Mouse (Mus musculus): ENCODE data around the gene Fam118a. TPM values are rescaled to one million over a fixed set of nuclear protein-coding genes. Genes with fewer than 3 reads are reported as not detected.

Gene Fam118a
- polyA plus RNA-seq, 1 experiment from 2014 or later, result 32.6 TPM

GRCm38 (mm10) chr15:85042361-85042954 is 13.7 kb downstream of the Fam118a start:
- peak overlapping the region; percentile 25; the same call in 1 of the 2 replicates for H3K4me2 ChIP-seq (ENCODE audit: low read length)
- peak; percentile 82 for DNase-seq (ENCODE audit: low spot score)
- no peak overlapping the region for H3K9ac ChIP-seq (ENCODE audit: low read length)
- ATAC-seq (replicated peaks; ENCODE audit: low FRiP score, low TSS enrichment, low read depth), result peak; percentile 70; the same call in 1 of the 2 replicates
- peak overlapping the region; percentile 94 for H3K27ac ChIP-seq (ENCODE audit: low read depth)
- peaks cover 23% of the 10 kb centered on the region for H3K4me1 ChIP-seq (replicated peaks; ENCODE audit: control insufficient read depth, insufficient read depth, low read length)
- 12% methylated on average over 4 of the region's 4 CpGs for WGBS
- no peak overlapping the region for H3K4me3 ChIP-seq (ENCODE audit: low read depth, low read length)
- H3K27me3 ChIP-seq (replicated peaks; ENCODE audit: control insufficient read depth, insufficient read depth, low read length), result no peaks in the 10 kb centered on the region
- H3K36me3 ChIP-seq (ENCODE audit: control insufficient read depth, insufficient read depth, low read length), result peaks cover 17% of the 10 kb centered on the region
- no peaks in the 10 kb centered on the region for H3K9me3 ChIP-seq (ENCODE audit: control insufficient read depth, low read length)

- 45% methylated on average over 5 of the region's 5 CpGs for WGBS
These were observed 14.4 kb downstream of the Fam118a start for GRCm38 (mm10) chr15:85043116-85043515.

GRCm38 (mm10) chr15:85043761-85044160 is 15.0 kb downstream of the Fam118a start:
- 71% methylated on average over 5 of the region's 5 CpGs for WGBS
- ATAC-seq (replicated peaks; ENCODE audit: low FRiP score, low TSS enrichment, low read depth), result no peak

More at GRCm38 (mm10) chr15:85043116-85043515, 14.4 kb downstream of the Fam118a start:
- no peak overlapping the region for H3K4me3 ChIP-seq (ENCODE audit: low read depth, low read length)
- H3K36me3 ChIP-seq (ENCODE audit: control insufficient read depth, insufficient read depth, low read length), result peaks cover 23% of the 10 kb centered on the region
- H3K4me2 ChIP-seq (ENCODE audit: low read length), result peak overlapping the region; percentile 25
- peak overlapping the region; percentile 94 for H3K27ac ChIP-seq (ENCODE audit: low read depth)
- no peaks in the 10 kb centered on the region for H3K9me3 ChIP-seq (ENCODE audit: control insufficient read depth, low read length)
- peaks cover 20% of the 10 kb centered on the region for H3K4me1 ChIP-seq (replicated peaks; ENCODE audit: control insufficient read depth, insufficient read depth, low read length)
- H3K27me3 ChIP-seq (replicated peaks; ENCODE audit: control insufficient read depth, insufficient read depth, low read length), result no peaks in the 10 kb centered on the region
- peak overlapping the region; percentile 20; the same call in 1 of the 2 replicates for H3K9ac ChIP-seq (ENCODE audit: low read length)
- DNase-seq (ENCODE audit: low spot score) (no peak), ATAC-seq (replicated peaks; ENCODE audit: low FRiP score, low TSS enrichment, low read depth) (no peak)

GRCm38 (mm10) chr15:85046230-85046950 is 17.6 kb downstream of the Fam118a start:
- peaks cover 53% of the 10 kb centered on the region for H3K36me3 ChIP-seq (ENCODE audit: control insufficient read depth, insufficient read depth, low read length)

More at GRCm38 (mm10) chr15:85043761-85044160, 15.0 kb downstream of the Fam118a start:
- Histone ChIP-seq H3K36me3 (ENCODE audit: control insufficient read depth, insufficient read depth, low read length) (peaks cover 29% of the 10 kb centered on the region), H3K4me2 (ENCODE audit: low read length) (no peak overlapping the region), H3K27me3 (replicated peaks; ENCODE audit: control insufficient read depth, insufficient read depth, low read length) (no peaks in the 10 kb centered on the region), H3K4me3 (ENCODE audit: low read depth, low read length) (no peak overlapping the region), H3K9me3 (ENCODE audit: control insufficient read depth, low read length) (no peaks in the 10 kb centered on the region), H3K9ac (ENCODE audit: low read length) (no peak overlapping the region), H3K4me1 (replicated peaks; ENCODE audit: control insufficient read depth, insufficient read depth, low read length) (peaks cover 17% of the 10 kb centered on the region), H3K27ac (ENCODE audit: low read depth) (no peak overlapping the region)
- no peak for DNase-seq (ENCODE audit: low spot score)

GRCm38 (mm10) chr15:85047865-85048264 is 19.1 kb downstream of the Fam118a start:
- Histone ChIP-seq H3K4me3 (ENCODE audit: low read depth, low read length) (no peak overlapping the region), H3K9me3 (ENCODE audit: control insufficient read depth, low read length) (no peaks in the 10 kb centered on the region), H3K36me3 (ENCODE audit: control insufficient read depth, insufficient read depth, low read length) (peaks cover 66% of the 10 kb centered on the region), H3K4me1 (replicated peaks; ENCODE audit: control insufficient read depth, insufficient read depth, low read length) (peaks cover 4% of the 10 kb centered on the region; the same call in 1 of the 2 replicates), H3K27me3 (replicated peaks; ENCODE audit: control insufficient read depth, insufficient read depth, low read length) (no peaks in the 10 kb centered on the region), H3K27ac (ENCODE audit: low read depth) (no peak overlapping the region), H3K4me2 (ENCODE audit: low read length) (no peak overlapping the region), H3K9ac (ENCODE audit: low read length) (no peak overlapping the region)
- no peak for DNase-seq (ENCODE audit: low spot score)
- WGBS, result 89% methylated on average over 4 of the region's 4 CpGs
- no peak for ATAC-seq (replicated peaks; ENCODE audit: low FRiP score, low TSS enrichment, low read depth)

More at GRCm38 (mm10) chr15:85046230-85046950, 17.6 kb downstream of the Fam118a start:
- H3K4me2 ChIP-seq (ENCODE audit: low read length), result no peak overlapping the region
- H3K27me3 ChIP-seq (replicated peaks; ENCODE audit: control insufficient read depth, insufficient read depth, low read length), result no peaks in the 10 kb centered on the region
- H3K27ac ChIP-seq (ENCODE audit: low read depth), result no peak overlapping the region
- H3K4me3 ChIP-seq (ENCODE audit: low read depth, low read length), result no peak overlapping the region
- ATAC-seq (replicated peaks; ENCODE audit: low FRiP score, low TSS enrichment, low read depth), result no peak
- 88% methylated on average over 14 of the region's 14 CpGs for WGBS
- no peak overlapping the region for H3K9ac ChIP-seq (ENCODE audit: low read length)
- H3K4me1 ChIP-seq (replicated peaks; ENCODE audit: control insufficient read depth, insufficient read depth, low read length), result peaks cover 15% of the 10 kb centered on the region
- H3K9me3 ChIP-seq (ENCODE audit: control insufficient read depth, low read length), result no peaks in the 10 kb centered on the region
- no peak for DNase-seq (ENCODE audit: low spot score)

GRCm38 (mm10) chr15:85049758-85050157 is 21.0 kb downstream of the Fam118a start:
- no peak overlapping the region for H3K4me3 ChIP-seq (ENCODE audit: low read depth, low read length)
- no peaks in the 10 kb centered on the region for H3K9me3 ChIP-seq (ENCODE audit: control insufficient read depth, low read length)
- DNase-seq (ENCODE audit: low spot score), result no peak
- H3K36me3 ChIP-seq (ENCODE audit: control insufficient read depth, insufficient read depth, low read length), result peaks cover 82% of the 10 kb centered on the region
- no peak for ATAC-seq (replicated peaks; ENCODE audit: low FRiP score, low TSS enrichment, low read depth)
- no peak overlapping the region for H3K4me2 ChIP-seq (ENCODE audit: low read length)
- H3K27ac ChIP-seq (ENCODE audit: low read depth), result no peak overlapping the region
- no peaks in the 10 kb centered on the region for H3K27me3 ChIP-seq (replicated peaks; ENCODE audit: control insufficient read depth, insufficient read depth, low read length)
- H3K4me1 ChIP-seq (replicated peaks; ENCODE audit: control insufficient read depth, insufficient read depth, low read length), result no peaks in the 10 kb centered on the region
- no peak overlapping the region for H3K9ac ChIP-seq (ENCODE audit: low read length)
- WGBS, result 70% methylated on average over 1 of the region's 1 CpGs

GRCm38 (mm10) chr15:85054098-85054497 is 25.4 kb downstream of the Fam118a start:
- H3K27ac ChIP-seq (ENCODE audit: low read depth), result no peak overlapping the region

GRCm38 (mm10) chr15:85055186-85055585 is 26.4 kb downstream of the Fam118a start:
- no peak for ATAC-seq (replicated peaks; ENCODE audit: low FRiP score, low TSS enrichment, low read depth)
- H3K4me2 ChIP-seq (ENCODE audit: low read length), result no peak overlapping the region
- H3K9ac ChIP-seq (ENCODE audit: low read length), result no peak overlapping the region
- 75% methylated on average over 4 of the region's 4 CpGs for WGBS
- no peaks in the 10 kb centered on the region for H3K4me1 ChIP-seq (replicated peaks; ENCODE audit: control insufficient read depth, insufficient read depth, low read length)
- DNase-seq (ENCODE audit: low spot score), result no peak
- H3K36me3 ChIP-seq (ENCODE audit: control insufficient read depth, insufficient read depth, low read length), result peaks cover 78% of the 10 kb centered on the region
- no peak overlapping the region for H3K4me3 ChIP-seq (ENCODE audit: low read depth, low read length)
- H3K27ac ChIP-seq (ENCODE audit: low read depth), result no peak overlapping the region
- H3K9me3 ChIP-seq (ENCODE audit: control insufficient read depth, low read length), result no peaks in the 10 kb centered on the region
- no peaks in the 10 kb centered on the region for H3K27me3 ChIP-seq (replicated peaks; ENCODE audit: control insufficient read depth, insufficient read depth, low read length)

More at GRCm38 (mm10) chr15:85054098-85054497, 25.4 kb downstream of the Fam118a start:
- Histone ChIP-seq H3K9me3 (ENCODE audit: control insufficient read depth, low read length) (no peaks in the 10 kb centered on the region), H3K9ac (ENCODE audit: low read length) (no peak overlapping the region), H3K4me2 (ENCODE audit: low read length) (no peak overlapping the region), H3K36me3 (ENCODE audit: control insufficient read depth, insufficient read depth, low read length) (peaks cover 78% of the 10 kb centered on the region), H3K4me3 (ENCODE audit: low read depth, low read length) (no peak overlapping the region), H3K27me3 (replicated peaks; ENCODE audit: control insufficient read depth, insufficient read depth, low read length) (no peaks in the 10 kb centered on the region), H3K4me1 (replicated peaks; ENCODE audit: control insufficient read depth, insufficient read depth, low read length) (no peaks in the 10 kb centered on the region)
- no peak for ATAC-seq (replicated peaks; ENCODE audit: low FRiP score, low TSS enrichment, low read depth)
- DNase-seq (ENCODE audit: low spot score), result no peak
- WGBS, result 90% methylated on average over 3 of the region's 3 CpGs

All from intestine, embryonic 14.5 days (tissue).